Mouse (Mus musculus) layer of hippocampus, postnatal 14 days (tissue): ENCODE results near the gene Serpinb9. TPM values are rescaled to one million over a fixed set of nuclear protein-coding genes. Genes with fewer than 3 reads are reported as not detected.
"Not testable (repeated sequence)": the region's sequence is repeated elsewhere in the genome, so short reads cannot be mapped to it uniquely, and the experiment has no call there.

Experiments used
- DNase-seq, 2 experiments: peaks; one replicate each; pipeline ENCODE4 v3.0.0; 2021 to 2022; ENCODE audit warnings: low spot score in 2 of 2, mixed read lengths in 1 of 2
- long read RNA-seq, 2 experiments: library from polyadenylated mRNA; stranded (forward); transcript quantifications; one replicate each; pipeline ENCODE4 v2.0.0; 2021
- total RNA-seq, 2 experiments: library from RNA; stranded (reverse); gene quantifications; 2 replicates each; pipeline ENCODE4 v1.2.3; 2021

Serpinb9 gene
- total RNA-seq: 1 to 10 TPM; 5.4 to 6.5 TPM
- long read RNA-seq, experiment 1, transcript Serpinb9-201 (7 exons, 3,397 nt): major isoform, 6 of 6 reads
- long read RNA-seq, experiment 1, partial matches to known transcripts: 0 of 6 reads
- long read RNA-seq, experiment 1, other reads (novel, unspliced or antisense): 0 of 6 reads
- long read RNA-seq, experiment 2, transcript Serpinb9-201 (7 exons, 3,397 nt): major isoform, 6 of 11 reads
- long read RNA-seq, experiment 2, partial matches to known transcripts: 2 of 11 reads
- long read RNA-seq, experiment 2, other reads (novel, unspliced or antisense): 3 of 11 reads

DNA sequence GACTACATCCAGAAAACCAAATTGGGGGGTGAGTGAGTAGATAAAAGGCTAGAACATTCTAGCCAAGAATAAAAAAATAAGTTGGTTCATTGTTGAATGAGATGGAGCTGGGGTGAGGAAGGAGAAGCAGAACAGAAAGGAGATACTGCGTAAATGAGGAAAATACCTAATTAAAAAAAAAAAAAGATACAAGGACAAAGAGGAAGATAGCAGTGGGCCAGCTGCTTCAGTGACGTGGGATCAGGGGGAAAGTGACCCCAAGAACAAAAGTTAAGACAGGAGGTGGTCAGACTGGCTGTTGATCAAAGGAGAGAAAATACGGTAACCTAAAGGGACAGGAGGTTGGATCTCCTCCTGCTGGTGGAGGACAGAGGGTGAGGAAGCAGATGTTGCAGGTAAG is at the start of gene Serpinb9:
Gene Serpinb9 (plus strand): TSS at position 301 of the 400 bp plus-strand sequence.
- DNase-seq: no peak

DNA sequence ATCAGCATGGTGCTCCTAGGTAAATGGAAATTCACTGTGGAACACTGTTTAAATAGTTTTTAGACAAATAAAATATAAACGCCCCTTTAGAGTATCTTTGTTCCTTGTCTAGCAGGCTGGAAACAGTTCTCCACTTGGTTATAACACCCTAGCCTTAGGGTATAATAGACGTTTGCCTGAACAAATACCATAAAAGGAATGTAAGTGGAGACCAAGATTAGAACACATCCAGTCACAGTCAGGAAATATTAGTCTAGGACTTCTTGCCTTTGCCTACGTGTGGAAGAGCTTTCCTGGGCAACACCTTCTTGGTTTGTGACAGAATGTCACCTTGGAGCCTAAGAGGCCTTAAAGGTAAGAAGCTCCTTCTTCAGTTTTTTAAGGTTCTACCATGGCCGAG is 46.5 kb upstream of the Serpinb9 start:
- no peak for DNase-seq

GRCm38 (mm10) chr13:32957917-32958316 is 45.1 kb upstream of the Serpinb9 start:
- DNase-seq: no peak

- not testable (repeated sequence) for DNase-seq
Measured at GRCm38 (mm10) chr13:32958521-32958920, 44.5 kb upstream of the Serpinb9 start.

- no peak for DNase-seq
Measured at GRCm38 (mm10) chr13:32963990-32964753, 38.9 kb upstream of the Serpinb9 start.

DNA sequence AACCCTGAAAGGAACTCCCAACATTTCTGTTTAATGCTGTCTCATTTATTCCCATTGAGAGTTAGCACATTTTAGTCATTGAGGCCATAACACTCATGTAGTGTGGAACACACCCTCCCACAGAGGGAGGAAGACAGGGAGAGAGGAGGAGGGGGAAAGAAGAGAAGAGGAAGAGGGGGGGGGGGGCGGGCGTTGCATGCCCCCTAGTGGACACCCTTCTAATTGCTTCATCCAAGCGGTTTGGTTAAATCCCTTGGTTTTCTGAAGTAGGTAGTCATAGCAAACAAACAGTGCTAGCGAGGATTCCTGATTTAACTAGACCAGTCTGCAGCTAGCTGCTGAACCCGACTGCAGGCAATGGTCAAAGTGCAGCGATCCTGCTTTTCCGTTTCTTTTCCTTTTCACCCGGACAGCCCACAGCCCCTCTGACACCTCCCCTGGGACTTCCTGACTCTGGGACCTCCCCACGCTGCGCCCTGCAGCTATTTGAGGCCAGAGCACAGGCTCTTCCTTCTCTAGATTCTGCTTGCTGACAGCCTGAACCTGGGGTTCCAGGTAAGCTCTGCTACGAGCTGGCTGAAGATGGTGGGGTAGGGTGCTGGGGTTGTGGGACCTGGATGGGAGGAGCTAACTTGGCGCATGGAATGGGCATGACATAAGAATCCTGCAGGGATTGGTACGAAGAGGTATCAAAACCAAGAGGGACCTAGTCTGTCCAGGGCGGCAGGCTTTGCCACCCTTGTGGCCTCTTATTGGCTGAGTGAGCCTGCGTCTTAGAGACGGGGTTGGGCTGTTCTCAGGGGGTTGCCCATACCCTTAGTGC is 37.9 kb upstream of the Serpinb9 start, which contains the start of gene Serpinb6b:
Gene Serpinb6b (plus strand): TSS at position 221 of the 823 bp plus-strand sequence.
- no peak for DNase-seq

GRCm38 (mm10) chr13:32966116-32966515 is 36.9 kb upstream of the Serpinb9 start:
- DNase-seq: no peak

DNA sequence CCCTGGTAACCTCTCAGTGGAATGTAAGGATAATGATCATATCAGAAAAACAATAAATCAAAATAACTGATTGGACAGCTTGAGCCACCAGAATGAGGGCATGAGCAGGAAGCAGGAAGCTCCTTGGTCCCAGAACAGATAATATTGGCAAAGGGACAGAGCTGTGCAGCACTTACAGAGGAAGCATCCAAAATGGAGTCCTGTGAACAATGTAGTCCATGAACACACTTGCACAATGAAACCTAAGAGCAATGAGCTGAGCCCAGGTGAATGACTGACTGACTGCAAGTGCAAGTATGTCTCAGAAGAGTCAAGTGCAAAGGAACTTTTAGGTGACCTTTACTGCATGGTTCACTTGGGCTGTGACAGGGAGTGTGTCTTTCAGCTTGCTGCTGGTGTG is 35.8 kb upstream of the Serpinb9 start:
- no peak for DNase-seq

GRCm38 (mm10) chr13:32968353-32968984 is 34.6 kb upstream of the Serpinb9 start:
- DNase-seq: no peak

GRCm38 (mm10) chr13:32968996-32969640 is 33.9 kb upstream of the Serpinb9 start:
- DNase-seq: no peak

DNA sequence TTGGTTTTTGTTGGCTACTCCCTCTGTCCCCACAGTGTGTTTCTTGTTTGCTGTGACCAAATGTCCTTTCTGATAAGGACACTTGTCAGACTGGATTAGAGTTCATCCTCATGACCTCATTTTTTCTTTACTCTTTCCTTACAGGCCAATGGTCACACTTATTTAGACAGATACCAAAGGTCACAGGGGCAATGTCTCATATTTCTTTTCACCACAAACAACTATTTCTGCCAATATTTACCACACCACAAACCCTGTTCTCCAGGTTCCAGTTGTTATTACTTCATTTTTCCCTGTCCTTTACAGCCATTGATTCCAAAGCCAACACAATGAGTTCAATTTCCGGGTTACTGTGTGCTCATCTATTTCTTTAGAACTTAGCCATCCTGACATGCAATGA is 33.4 kb upstream of the Serpinb9 start:
- no peak for DNase-seq

DNA sequence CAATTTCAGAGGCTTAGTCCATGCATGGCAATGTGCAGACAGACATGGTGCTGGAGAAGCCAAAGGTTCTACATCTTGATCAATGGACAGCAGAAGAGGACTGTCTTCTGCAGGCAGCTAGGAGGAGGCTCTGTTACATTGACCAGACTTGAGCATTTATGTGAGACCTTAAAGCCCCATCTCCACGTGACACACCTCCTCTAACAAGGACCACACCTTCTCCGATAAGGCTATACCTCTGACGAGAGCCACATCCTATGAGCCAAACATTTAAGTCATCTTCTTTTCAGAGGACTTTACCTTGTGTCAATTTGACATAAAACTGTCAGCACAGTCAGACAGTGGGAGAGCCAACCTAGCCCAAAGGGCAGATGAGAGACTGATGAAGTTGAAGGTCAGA is 32.3 kb upstream of the Serpinb9 start:
- DNase-seq: no peak

DNA sequence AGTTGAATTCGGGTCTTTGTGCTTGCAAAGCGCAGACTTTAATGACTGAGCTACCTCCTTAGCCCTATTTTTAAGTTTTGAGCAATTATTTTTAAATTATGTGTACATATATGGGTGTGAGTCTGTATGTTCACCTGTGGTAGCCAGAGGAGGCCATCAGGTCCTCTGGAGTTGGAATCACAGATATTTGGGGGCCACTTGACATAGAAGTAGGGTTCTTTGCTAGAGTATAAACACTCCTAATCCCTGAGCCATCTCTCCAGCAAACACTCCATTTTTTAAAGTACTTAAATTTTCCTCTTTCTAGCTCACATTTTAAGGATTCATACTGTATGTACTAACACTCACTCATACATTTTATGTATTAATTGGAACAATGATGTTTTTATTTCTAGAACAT is 28.8 kb upstream of the Serpinb9 start:
- DNase-seq: no peak

DNA sequence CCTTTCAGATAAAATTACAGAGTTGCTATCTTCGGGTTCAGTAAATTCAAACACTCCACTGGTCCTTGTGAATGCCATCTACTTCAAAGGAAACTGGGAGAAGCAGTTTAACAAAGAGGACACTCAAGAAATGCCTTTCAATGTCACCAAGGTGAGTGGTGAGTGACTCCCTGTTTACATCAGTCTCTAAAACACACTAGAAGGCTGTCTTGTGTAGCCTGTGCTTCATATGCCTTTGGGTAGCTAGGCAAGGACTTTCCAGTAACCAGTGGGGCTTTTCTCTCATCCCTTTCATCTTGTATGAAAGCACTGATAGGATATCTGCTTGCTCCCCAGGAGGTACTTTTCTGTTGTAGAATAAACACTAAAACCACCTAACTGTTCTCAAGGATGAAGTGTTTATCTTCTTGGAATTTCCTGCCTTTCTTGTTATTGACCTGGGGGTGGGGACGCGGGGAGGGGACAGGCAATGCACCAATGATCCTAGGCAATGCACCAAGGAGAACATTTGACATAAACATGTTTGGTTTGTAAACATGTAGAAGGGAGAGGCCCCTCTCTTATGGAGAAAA is 28.1 kb upstream of the Serpinb9 start:
- DNase-seq: no peak

- no peak for DNase-seq
Measured at GRCm38 (mm10) chr13:32975710-32976109, 27.3 kb upstream of the Serpinb9 start.

DNA sequence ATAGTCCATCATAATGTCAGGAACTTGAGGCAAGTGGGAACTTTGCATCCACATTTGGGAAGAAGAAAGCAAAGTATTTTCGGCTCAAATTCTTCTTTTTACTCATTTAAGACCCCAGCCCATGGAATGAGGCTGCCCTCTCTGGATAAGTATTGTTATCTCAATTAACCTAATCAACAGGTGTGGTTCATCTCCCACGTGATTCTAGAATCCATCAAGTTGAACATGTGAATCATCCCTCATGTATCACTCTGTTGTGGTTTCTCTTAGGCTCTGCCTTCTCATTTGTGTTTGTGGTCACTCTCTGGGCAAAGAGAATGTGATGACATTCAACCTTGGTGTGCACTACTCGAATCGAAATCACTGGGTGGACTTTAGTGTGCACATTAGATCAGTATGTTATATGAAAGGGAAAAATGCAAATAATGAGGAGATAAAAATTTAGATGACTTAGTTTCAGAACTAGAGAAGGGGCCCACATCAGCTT is 20.5 kb upstream of the Serpinb9 start:
- DNase-seq: no peak

- no peak for DNase-seq
Measured at GRCm38 (mm10) chr13:32986256-32986655, 16.8 kb upstream of the Serpinb9 start.

GRCm38 (mm10) chr13:32993152-32993893 is 9.7 kb upstream of the Serpinb9 start:
- DNase-seq: no peak

GRCm38 (mm10) chr13:32993894-32994242 is 9.2 kb upstream of the Serpinb9 start:
- DNase-seq: no peak

- DNase-seq: no peak
Measured at GRCm38 (mm10) chr13:32995051-32995450, 8.0 kb upstream of the Serpinb9 start.
